Mouse (Mus musculus) heart, postnatal 0 days (tissue): Measurements from ENCODE around the gene Tmem50a. TPM values are rescaled to one million over a fixed set of nuclear protein-coding genes. Genes with fewer than 3 reads are reported as not detected.
"Not testable (repeated sequence)": the region's sequence is repeated elsewhere in the genome, so short reads cannot be mapped to it uniquely, and the experiment has no call there.

Experiments used
- ATAC-seq: fragments of 200-750 bp; cut with Nextera tagmentation; 2 replicates; pipeline ENCODE4 v1.8.0; 2017; ENCODE audit warnings: low read depth, moderate number of reproducible peaks, moderate library complexity; ENCODE audit not compliant: insufficient read depth
- DNase-seq: peaks from one replicate; pipeline ENCODE4 v3.0.0-alpha.2; 2016; ENCODE audit warnings: low spot score
- H3K27ac ChIP-seq: fragments of 300-500 bp; sonication (generic); 2 replicates; pipeline ENCODE4 v1.5.1; 2014; ENCODE audit warnings: low read depth, mild to moderate bottlenecking
- H3K27me3 ChIP-seq: fragments of 300-500 bp; sonication (generic); 2 replicates; pipeline ENCODE4 v1.6.1; 2014; ENCODE audit warnings: low read length, mixed read lengths; ENCODE audit not compliant: control insufficient read depth, insufficient read depth
- H3K36me3 ChIP-seq: fragments of 300-500 bp; sonication (generic); replicated peaks from 2 replicates; pipeline ENCODE4 v1.6.1; 2014; ENCODE audit warnings: low read length, mixed read lengths; ENCODE audit not compliant: control insufficient read depth, insufficient read depth
- H3K4me1 ChIP-seq: fragments of 300-500 bp; sonication (generic); 2 replicates; pipeline ENCODE4 v1.6.1; 2014; ENCODE audit warnings: antibody characterized with exemption; ENCODE audit not compliant: control insufficient read depth, insufficient read depth
- H3K4me2 ChIP-seq: fragments of 300-500 bp; sonication (generic); 2 replicates; pipeline ENCODE4 v1.6.1; 2014; ENCODE audit warnings: low read depth, mild to moderate bottlenecking, low read length, moderate library complexity
- H3K4me3 ChIP-seq: fragments of 300-500 bp; sonication (generic); 2 replicates; pipeline ENCODE4 v1.5.1; 2014; ENCODE audit warnings: low read depth, low read length
- H3K9ac ChIP-seq: fragments of 300-500 bp; sonication (generic); replicated peaks from 2 replicates; pipeline ENCODE4 v1.6.1; 2014; ENCODE audit warnings: low read depth, low read length, mixed read lengths
- H3K9me3 ChIP-seq: fragments of 300-500 bp; sonication (generic); replicated peaks from 2 replicates; pipeline ENCODE4 v1.6.1; 2016; ENCODE audit warnings: low read length; ENCODE audit not compliant: control insufficient read depth
- CTCF ChIP-seq: IDR thresholded peaks from 2 replicates; pipeline ENCODE4 v1.5.1; 2016; ENCODE audit warnings: antibody characterized with exemption, control low read depth, low read depth
- EP300 ChIP-seq: IDR thresholded peaks from 2 replicates; pipeline ENCODE4 v1.6.1; 2016; ENCODE audit warnings: antibody characterized with exemption, low read depth
- WGBS: fragments of 180-500 bp; shearing (Covaris S2); extraction: QIAGEN DNeasy Blood & Tissue Kit; methylation state at CpG from one replicate; pipeline ENCODE4 v1.1.7; 2014; 5-methylcytosine and 5-hydroxymethylcytosine counted together
- polyA plus RNA-seq: library from polyadenylated mRNA; unstranded; fragments of >200 nt; fragmentation: Nextera tagmentation; extraction: Ambion mirVana; gene quantifications from 2 replicates; pipeline ENCODE4 v1.2.1, GENCODE M21; 2015
- total RNA-seq: library from RNA; depleted of rRNA; stranded (reverse); fragments of >200 nt; gene quantifications from 2 replicates; pipeline ENCODE4 v1.2.3, GENCODE M21; 2014; ENCODE audit warnings: low replicate concordance

Tmem50a gene
- total and polyA plus RNA-seq, 2 experiments from 2014 or later = 117 to 160 TPM

DNA sequence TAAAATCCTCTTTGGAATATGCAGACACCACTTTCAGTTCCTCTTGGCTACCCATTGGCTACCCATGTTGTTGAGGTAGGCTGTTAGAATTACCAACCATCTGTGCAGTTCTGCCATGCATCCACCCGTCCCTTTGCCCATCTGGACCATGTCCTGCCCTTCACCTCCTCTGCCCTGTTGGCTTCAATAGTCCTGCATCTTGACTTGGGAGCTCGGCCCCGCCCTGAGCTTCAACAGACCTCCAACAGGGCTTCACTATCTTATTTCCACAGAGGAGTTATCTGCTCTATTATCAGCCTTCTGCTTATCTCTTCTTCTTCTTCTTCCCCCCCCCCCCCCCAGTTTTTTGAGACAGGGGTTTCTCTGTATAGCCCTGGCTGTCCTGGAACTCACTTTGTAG lies 2.4 kb upstream of the Tmem50a start:
- peaks cover 13% of the 10 kb centered on the region for H3K4me1 ChIP-seq
- DNase-seq (no peak), ATAC-seq (no peak)
- no peak overlapping the region for H3K27ac ChIP-seq
- H3K9me3 ChIP-seq = no peaks in the 10 kb centered on the region
- no peak for TF ChIP-seq EP300
- TF ChIP-seq CTCF = no peak
- H3K4me3 ChIP-seq = no peak overlapping the region
- WGBS = 69% methylated on average over 3 of the region's 3 CpGs
- no peaks in the 10 kb centered on the region for H3K27me3 ChIP-seq
- H3K4me2 ChIP-seq = no peak overlapping the region
- H3K9ac ChIP-seq = no peak overlapping the region
- peaks cover 4% of the 10 kb centered on the region; the same call in 1 of the 2 replicates for H3K36me3 ChIP-seq

DNA sequence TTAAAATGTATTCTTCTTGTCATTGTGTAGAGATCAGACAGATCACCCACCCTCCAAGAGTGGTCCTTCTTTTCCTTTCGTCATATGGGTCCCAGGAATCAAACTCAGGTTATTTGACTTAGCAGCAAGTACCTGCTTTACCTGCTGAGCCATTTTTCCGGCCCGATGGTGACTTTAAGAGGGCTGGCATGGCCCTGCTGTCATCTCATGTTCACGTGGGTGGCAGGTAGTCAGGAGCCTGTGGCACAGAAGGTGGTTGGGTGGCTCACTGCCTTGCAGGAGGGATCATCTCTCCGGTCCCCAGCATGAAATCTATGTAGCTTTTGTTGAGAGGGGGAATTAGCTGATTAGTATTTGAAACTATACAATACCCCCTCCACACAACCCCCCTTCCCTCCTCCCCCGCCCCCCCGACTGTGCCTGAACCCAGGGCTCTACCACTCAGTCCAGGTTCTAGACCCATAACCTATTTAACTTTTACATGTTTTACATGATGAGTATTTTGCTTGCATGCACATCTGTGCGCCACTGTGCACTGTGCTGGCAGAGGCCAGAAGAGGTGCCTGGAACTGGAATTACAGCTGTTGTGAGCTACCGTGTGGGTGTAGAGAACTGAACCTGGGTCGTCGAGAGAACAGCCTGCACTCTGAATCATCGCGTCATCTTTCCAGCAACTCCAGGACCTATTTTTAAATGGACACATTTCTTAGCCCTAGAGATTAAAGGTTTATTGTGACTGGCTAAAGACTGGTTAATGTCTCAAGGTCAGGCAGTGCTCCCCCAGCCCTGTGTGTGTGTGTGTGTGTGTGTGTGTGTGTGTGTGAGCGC lies 613 bp upstream of the Tmem50a start:
- peaks cover 13% of the 10 kb centered on the region for H3K4me1 ChIP-seq
- H3K27me3 ChIP-seq = no peaks in the 10 kb centered on the region
- H3K9ac ChIP-seq = peak overlapping the region; percentile 85
- H3K4me3 ChIP-seq = peak overlapping the region; percentile 88
- peak overlapping the region; percentile 95 for H3K27ac ChIP-seq
- DNase-seq (no peak), ATAC-seq (no peak; the same call in 1 of the 2 replicates)
- no peak for TF ChIP-seq EP300
- TF ChIP-seq CTCF = no peak
- 44% methylated on average over 14 of the region's 14 CpGs for WGBS
- H3K4me2 ChIP-seq = peak overlapping the region; percentile 68
- peaks cover 12% of the 10 kb centered on the region for H3K36me3 ChIP-seq
- H3K9me3 ChIP-seq = no peaks in the 10 kb centered on the region

- peak; percentile 61 for ATAC-seq
- no peak for DNase-seq
- H3K36me3 ChIP-seq = peaks cover 15% of the 10 kb centered on the region
- peak overlapping the region; percentile 85 for H3K9ac ChIP-seq
- WGBS = 2% methylated on average over 43 of the region's 43 CpGs
- no peaks in the 10 kb centered on the region for H3K9me3 ChIP-seq
- peaks cover 13% of the 10 kb centered on the region for H3K4me1 ChIP-seq
- H3K27me3 ChIP-seq = no peaks in the 10 kb centered on the region
- no peak for TF ChIP-seq CTCF
- peak overlapping the region; percentile 88 for H3K4me3 ChIP-seq
- H3K27ac ChIP-seq = peak overlapping the region; percentile 95
- H3K4me2 ChIP-seq = peak overlapping the region; percentile 68
Observed at GRCm38 (mm10) chr4:134914122-134914863, 531 bp downstream of the Tmem50a start.

DNA sequence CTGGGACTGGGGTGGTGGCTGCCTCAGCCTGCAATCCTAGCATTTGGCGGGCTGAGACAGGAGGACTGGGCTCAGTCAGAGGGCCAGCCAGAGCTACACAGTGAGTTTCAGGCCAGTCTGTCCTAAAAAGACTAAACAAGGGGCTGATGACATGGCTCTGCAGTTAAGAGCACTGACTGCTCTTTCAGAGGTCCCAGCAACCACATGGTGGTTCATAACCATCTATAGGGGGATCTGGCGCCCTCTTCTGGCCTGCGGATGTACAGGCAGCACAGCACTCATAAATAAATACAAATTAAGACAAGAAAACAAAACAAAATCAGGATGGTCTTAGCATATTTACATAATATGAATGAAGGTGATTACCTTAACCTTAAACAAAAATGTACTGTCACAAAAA lies 1.4 kb downstream of the Tmem50a start:
- Histone ChIP-seq H3K27ac (no peak overlapping the region), H3K27me3 (no peaks in the 10 kb centered on the region), H3K9ac (no peak overlapping the region), H3K4me1 (peaks cover 10% of the 10 kb centered on the region), H3K36me3 (peaks cover 24% of the 10 kb centered on the region), H3K4me2 (peak overlapping the region; percentile 68), H3K9me3 (no peaks in the 10 kb centered on the region), H3K4me3 (peak overlapping the region; percentile 88)
- DNase-seq (peak; percentile 41), ATAC-seq (no peak)
- peak; percentile 65 for TF ChIP-seq CTCF
- no peak for TF ChIP-seq EP300
- WGBS = 35% methylated on average over 3 of the region's 3 CpGs

DNA sequence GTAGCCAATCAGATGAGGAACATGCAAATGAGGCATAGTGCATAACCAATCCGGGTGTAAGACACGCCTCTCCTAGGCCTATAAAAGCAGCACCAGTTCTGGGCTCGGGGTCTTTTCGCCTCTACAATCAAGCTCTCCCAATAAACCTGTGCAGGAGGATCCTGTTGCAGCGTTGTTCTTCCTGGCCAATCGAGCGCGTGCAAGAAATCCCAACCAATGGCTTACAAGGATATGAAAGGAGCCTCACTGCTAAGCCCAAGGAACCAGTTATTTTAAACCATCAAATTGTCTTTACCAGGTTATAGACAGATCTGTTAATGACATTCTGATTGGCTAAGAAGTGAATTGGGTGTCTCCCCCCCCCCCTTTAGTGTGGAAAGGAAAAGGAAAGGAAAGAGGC lies 3.4 kb downstream of the Tmem50a start:
- not testable (repeated sequence) for H3K4me3 ChIP-seq, H3K27me3 ChIP-seq, H3K27ac ChIP-seq, H3K9me3 ChIP-seq, ATAC-seq, DNase-seq, H3K4me2 ChIP-seq, H3K9ac ChIP-seq
- peaks cover 10% of the 10 kb centered on the region for H3K4me1 ChIP-seq
- WGBS = 97% methylated on average over 6 of the region's 8 CpGs
- H3K36me3 ChIP-seq = peaks cover 44% of the 10 kb centered on the region
